Mouse (Mus musculus) G1E (cell line): ENCODE measurements at regions not wholly inside any gene's neighbourhood (a gene's known extent, or its start where the extent isn't known, plus 50 kb on each side); places are given as distances from the start of the nearest gene placed in this dataset.

Experiments used
- ATAC-seq: 2 replicates; pipeline ENCODE4 v1.8.0; 2016; ENCODE audit warnings: mild to moderate bottlenecking; ENCODE audit not compliant: insufficient number of reproducible peaks, poor library complexity, low FRiP score, severe bottlenecking; ENCODE audit errors: extremely low read depth
- DNase-seq: peaks from one replicate; pipeline ENCODE4 v3.0.0; 2012; ENCODE audit warnings: low spot score
- H3K27me3 ChIP-seq: 2 replicates; pipeline ENCODE4 v1.6.1; 2012; ENCODE audit warnings: mild to moderate bottlenecking, low read length, inconsistent platforms; ENCODE audit not compliant: insufficient read depth
- H3K36me3 ChIP-seq: replicated peaks from 2 replicates; pipeline ENCODE3; 2012; ENCODE audit warnings: mild to moderate bottlenecking, inconsistent platforms
- H3K4me1 ChIP-seq: 2 replicates; pipeline ENCODE4 v1.6.1; 2012; ENCODE audit warnings: low read depth, low read length, inconsistent platforms, mixed read lengths; ENCODE audit not compliant: insufficient read depth
- H3K4me3 ChIP-seq: 2 replicates; pipeline ENCODE4 v1.5.1; 2012; ENCODE audit warnings: low read depth, mild to moderate bottlenecking, inconsistent platforms, low read length, moderate library complexity, mixed read lengths
- H3K9me3 ChIP-seq: replicated peaks from 2 replicates; pipeline ENCODE4 v1.6.1; 2012; ENCODE audit warnings: inconsistent platforms
- CTCF ChIP-seq: IDR thresholded peaks from 2 replicates; pipeline ENCODE4 v1.5.1; 2012; ENCODE audit warnings: low read depth, low read length, inconsistent platforms, mixed read lengths
- GATA1 ChIP-seq: IDR thresholded peaks from 2 replicates; pipeline ENCODE4 v1.6.1; 2012; ENCODE audit warnings: borderline replicate concordance, low read length, inconsistent platforms, mixed read lengths
- GATA2 ChIP-seq: IDR thresholded peaks from 2 replicates; pipeline ENCODE4 v1.6.1; 2012; ENCODE audit warnings: low read depth, low read length, inconsistent platforms, borderline replicate concordance
- POLR2AphosphoS5 ChIP-seq: IDR thresholded peaks from 2 replicates; pipeline ENCODE4 v1.6.1; 2012; ENCODE audit warnings: low read depth, low read length, inconsistent platforms; ENCODE audit not compliant: insufficient replicate concordance
- TAL1 ChIP-seq: conservative IDR thresholded peaks from 2 replicates; pipeline ENCODE4 v1.6.1; 2012; ENCODE audit warnings: low read depth, low read length, inconsistent platforms, mixed read lengths

- Histone ChIP-seq H3K27me3 (no peaks in the 10 kb centered on the region), H3K4me3 (no peak overlapping the region), H3K9me3 (peaks cover 78% of the 10 kb centered on the region), H3K36me3 (no peaks in the 10 kb centered on the region), H3K4me1 (no peaks in the 10 kb centered on the region)
- TF ChIP-seq TAL1: no peak
- ATAC-seq (no peak), DNase-seq (no peak)
Measured at GRCm38 (mm10) chr11:109040519-109040916, 103.7 kb downstream of the E030025P04Rik start.

GRCm38 (mm10) chr11:109039792-109040518, 104.2 kb downstream of the E030025P04Rik start:
- DNase-seq: no peak
- Histone ChIP-seq H3K4me1 (no peaks in the 10 kb centered on the region), H3K36me3 (no peaks in the 10 kb centered on the region), H3K9me3 (peaks cover 78% of the 10 kb centered on the region), H3K27me3 (no peaks in the 10 kb centered on the region), H3K4me3 (no peak overlapping the region)
- ATAC-seq: no peak
- TF ChIP-seq TAL1 (no peak), GATA1 (no peak), GATA2 (no peak), POLR2AphosphoS5 (no peak), CTCF (no peak)

GRCm38 (mm10) chr11:109039060-109039791, 104.9 kb downstream of the E030025P04Rik start:
- Histone ChIP-seq H3K27me3 (no peaks in the 10 kb centered on the region), H3K9me3 (peaks cover 73% of the 10 kb centered on the region), H3K36me3 (no peaks in the 10 kb centered on the region), H3K4me1 (no peaks in the 10 kb centered on the region), H3K4me3 (no peak overlapping the region)
- TF ChIP-seq POLR2AphosphoS5 (no peak), TAL1 (no peak), GATA2 (no peak), CTCF (no peak), GATA1 (no peak)
- no peak for ATAC-seq
- no peak for DNase-seq

- H3K36me3 ChIP-seq: no peaks in the 10 kb centered on the region
- peaks cover 80% of the 10 kb centered on the region for H3K9me3 ChIP-seq
- ATAC-seq: no peak
- H3K4me3 ChIP-seq: no peak overlapping the region
- DNase-seq: no peak
- H3K4me1 ChIP-seq: no peaks in the 10 kb centered on the region
- TF ChIP-seq GATA1 (no peak), CTCF (no peak)
- no peaks in the 10 kb centered on the region for H3K27me3 ChIP-seq
Measured at GRCm38 (mm10) chr11:109038136-109038535, 106.0 kb downstream of the E030025P04Rik start.

- H3K4me1 ChIP-seq: no peaks in the 10 kb centered on the region
- H3K36me3 ChIP-seq: no peaks in the 10 kb centered on the region
- H3K27me3 ChIP-seq: no peaks in the 10 kb centered on the region
- TF ChIP-seq GATA2 (no peak), TAL1 (no peak), POLR2AphosphoS5 (no peak), GATA1 (no peak), CTCF (no peak)
- no peak overlapping the region for H3K4me3 ChIP-seq
- ATAC-seq: no peak
- DNase-seq: no peak
- H3K9me3 ChIP-seq: peaks cover 83% of the 10 kb centered on the region
Measured at GRCm38 (mm10) chr11:109034596-109034995, 109.6 kb downstream of the E030025P04Rik start.

- peaks cover 83% of the 10 kb centered on the region for H3K9me3 ChIP-seq
- H3K4me3 ChIP-seq: no peak overlapping the region
- no peak for ATAC-seq
- DNase-seq: no peak
- no peaks in the 10 kb centered on the region for H3K36me3 ChIP-seq
- TF ChIP-seq CTCF: no peak
- no peak for TF ChIP-seq POLR2AphosphoS5
- no peak for TF ChIP-seq GATA1
- TF ChIP-seq GATA2: no peak
- no peak for TF ChIP-seq TAL1
- no peaks in the 10 kb centered on the region for H3K27me3 ChIP-seq
- H3K4me1 ChIP-seq: no peaks in the 10 kb centered on the region
Measured at GRCm38 (mm10) chr11:109034072-109034471, 110.1 kb downstream of the E030025P04Rik start.
